Mouse (Mus musculus) heart, embryonic 14.5 days (tissue): ENCODE measurements around the gene Reck. TPM values are rescaled to one million over a fixed set of nuclear protein-coding genes. Genes with fewer than 3 reads are reported as not detected.

Experiments used
- ATAC-seq: fragments of 200-750 bp; cut with Nextera tagmentation; 2 replicates; pipeline ENCODE4 v1.8.0; 2017; ENCODE audit warnings: low read depth, moderate TSS enrichment; ENCODE audit not compliant: insufficient number of reproducible peaks, insufficient read depth, low FRiP score
- H3K27ac ChIP-seq, 2 experiments: fragments of 200-500 bp in 1 of 2; fragments of 300-500 bp in 1 of 2; sonication (generic) in 1 of 2; replicated peaks in 1 of 2; 2 replicates each; pipeline ENCODE4 v1.5.1; 2012 to 2014; ENCODE audit warnings: low read depth in 2 of 2, low read length in 2 of 2, control low read depth in 1 of 2, mild to moderate bottlenecking in 1 of 2, mixed read lengths in 1 of 2; ENCODE audit not compliant: control insufficient read depth in 1 of 2, insufficient read depth in 1 of 2
- H3K27me3 ChIP-seq: fragments of 300-500 bp; sonication (generic); 2 replicates; pipeline ENCODE4 v1.6.1; 2014; ENCODE audit warnings: mild to moderate bottlenecking, low read length, control low read depth; ENCODE audit not compliant: control insufficient read depth, insufficient read depth
- H3K36me3 ChIP-seq: fragments of 300-500 bp; sonication (generic); 2 replicates; pipeline ENCODE4 v1.6.1; 2014; ENCODE audit warnings: mild to moderate bottlenecking, control low read depth, low read length, mixed read lengths; ENCODE audit not compliant: control insufficient read depth, insufficient read depth
- H3K4me1 ChIP-seq, 2 experiments: fragments of 200-500 bp in 1 of 2; fragments of 300-500 bp in 1 of 2; sonication (generic) in 1 of 2; 2 replicates each; pipeline ENCODE4 v1.6.1; 2012 to 2014; ENCODE audit warnings: low read length in 2 of 2, control low read depth in 1 of 2, mixed read lengths in 1 of 2; ENCODE audit not compliant: control insufficient read depth in 2 of 2, insufficient read depth in 2 of 2
- H3K4me2 ChIP-seq: fragments of 300-500 bp; sonication (generic); 2 replicates; pipeline ENCODE4 v1.6.1; 2014; ENCODE audit warnings: mild to moderate bottlenecking, low read length
- H3K4me3 ChIP-seq, 2 experiments: fragments of 200-500 bp in 1 of 2; fragments of 300-500 bp in 1 of 2; sonication (generic) in 1 of 2; 2 replicates each; pipeline ENCODE4 v1.5.1; 2012 to 2014; ENCODE audit warnings: low read length in 2 of 2, mild to moderate bottlenecking in 2 of 2, control low read depth in 1 of 2, low read depth in 1 of 2, moderate library complexity in 1 of 2; ENCODE audit not compliant: control insufficient read depth in 1 of 2, insufficient read depth in 1 of 2
- H3K9ac ChIP-seq: fragments of 300-500 bp; sonication (generic); 2 replicates; pipeline ENCODE4 v1.6.1; 2014; ENCODE audit warnings: mild to moderate bottlenecking, low read length
- H3K9me3 ChIP-seq: fragments of 300-500 bp; sonication (generic); 2 replicates; pipeline ENCODE4 v1.6.1; 2016; ENCODE audit warnings: low read length, control low read depth; ENCODE audit not compliant: control insufficient read depth
- WGBS: fragments of 180-500 bp; shearing (Covaris S2); extraction: QIAGEN DNeasy Blood & Tissue Kit; methylation state at CpG from one replicate; pipeline ENCODE4 v1.1.7; 2014; 5-methylcytosine and 5-hydroxymethylcytosine counted together
- polyA plus RNA-seq: library from polyadenylated mRNA; unstranded; fragments of >200 nt; fragmentation: Nextera tagmentation; extraction: Ambion mirVana; gene quantifications from 2 replicates; pipeline ENCODE4 v1.2.1, GENCODE M21; 2014

Reck gene
- polyA plus RNA-seq, 1 experiment from 2014 or later: 11.6 TPM

DNA sequence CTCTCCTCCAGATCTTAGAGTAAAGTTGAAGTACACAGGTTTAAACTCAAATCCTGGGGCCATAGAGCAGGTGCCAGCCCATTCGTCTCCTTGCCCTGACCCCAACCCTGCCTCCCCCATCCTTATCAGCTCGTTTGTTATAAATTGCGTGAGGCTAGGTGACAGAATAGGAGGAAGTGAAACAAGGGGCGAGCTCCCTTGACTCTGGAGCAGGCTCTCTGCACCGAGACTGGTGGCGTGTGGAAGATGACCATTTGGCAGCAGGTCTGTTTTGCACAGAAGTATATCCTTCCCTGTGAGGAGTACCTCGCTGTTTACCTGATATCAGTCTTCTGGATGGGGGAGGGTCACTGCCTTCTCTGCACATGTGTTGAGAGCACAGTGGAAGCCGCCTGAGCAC lies 23.9 kb downstream of the Reck start:
- H3K9ac ChIP-seq: no peak overlapping the region; the same call in 1 of the 2 replicates
- H3K9me3 ChIP-seq: no peaks in the 10 kb centered on the region
- no peaks in the 10 kb centered on the region for H3K27me3 ChIP-seq
- H3K4me1 ChIP-seq: peaks cover 7 to 16% of the 10 kb centered on the region in 2 experiments
- peak overlapping the region; percentile 4 to 40; a peak in 3 of 4 replicates for H3K27ac ChIP-seq
- H3K4me3 ChIP-seq: no peak overlapping the region
- peaks cover 25% of the 10 kb centered on the region for H3K36me3 ChIP-seq
- ATAC-seq: no peak
- WGBS: 17% methylated on average over 8 of the region's 8 CpGs
- 0 out of 2 replicates have a peak overlapping the region, but pooled peaks have one; percentile 18 for H3K4me2 ChIP-seq

DNA sequence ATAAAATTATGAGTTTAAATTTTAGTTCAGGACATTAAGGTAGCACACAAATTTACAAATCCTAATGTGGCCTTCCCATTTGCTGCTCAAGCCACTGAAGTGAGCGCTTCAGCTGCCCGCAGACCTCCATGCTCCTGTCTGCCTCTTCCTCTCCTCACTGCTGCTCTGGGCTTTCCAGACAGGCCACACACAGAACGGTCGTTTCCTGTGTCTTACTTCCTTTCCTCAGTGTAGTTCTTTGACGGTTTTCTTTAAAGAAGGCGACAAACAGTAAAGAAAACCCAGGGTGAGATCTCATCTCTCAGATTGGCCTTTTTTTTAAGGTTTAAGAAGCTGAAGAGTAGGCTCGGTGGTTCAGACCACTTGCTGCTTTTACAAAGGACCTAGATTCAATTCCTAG lies 28.4 kb downstream of the Reck start:
- H3K9ac ChIP-seq: no peak overlapping the region

DNA sequence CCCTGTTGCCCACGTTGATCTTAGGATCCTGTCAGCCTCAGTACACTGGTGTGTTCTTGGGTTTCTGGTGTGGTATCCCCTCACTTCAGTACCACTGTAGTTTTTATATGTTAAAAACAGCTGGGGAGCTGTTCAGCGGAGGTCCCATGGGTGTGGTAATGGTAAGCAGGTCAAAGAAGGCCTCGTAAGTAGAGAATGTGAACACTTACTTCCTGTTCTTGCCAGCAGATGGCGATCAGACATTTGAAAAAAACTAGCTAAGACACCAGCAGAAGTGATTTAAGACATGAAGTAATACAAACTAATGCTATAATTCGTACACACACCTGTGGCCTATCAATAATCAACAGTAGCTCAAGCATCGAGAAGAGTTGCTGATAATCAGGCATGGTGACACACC lies 31.1 kb downstream of the Reck start:
- Histone ChIP-seq H3K9me3 (no peaks in the 10 kb centered on the region), H3K36me3 (peaks cover 35% of the 10 kb centered on the region), H3K4me2 (no peak overlapping the region), H3K9ac (no peak overlapping the region), H3K4me3 (no peak overlapping the region), H3K27me3 (no peaks in the 10 kb centered on the region), H3K4me1 (no peaks in the 10 kb centered on the region; a peak in 1 of 4 replicates), H3K27ac (no peak overlapping the region)
- no peak for ATAC-seq
- WGBS: 28% methylated on average over 6 of the region's 6 CpGs

More for the DNA sequence above, 28.4 kb downstream of the Reck start:
- H3K9me3 ChIP-seq: no peaks in the 10 kb centered on the region
- no peaks in the 10 kb centered on the region for H3K27me3 ChIP-seq
- peaks cover 5 to 15% of the 10 kb centered on the region in 2 experiments; a peak in 3 of 4 replicates for H3K4me1 ChIP-seq
- 58% methylated on average over 7 of the region's 7 CpGs for WGBS
- H3K27ac ChIP-seq: no peak overlapping the region
- H3K4me2 ChIP-seq: no peak overlapping the region
- ATAC-seq: no peak
- no peak overlapping the region for H3K4me3 ChIP-seq
- peaks cover 24% of the 10 kb centered on the region for H3K36me3 ChIP-seq

DNA sequence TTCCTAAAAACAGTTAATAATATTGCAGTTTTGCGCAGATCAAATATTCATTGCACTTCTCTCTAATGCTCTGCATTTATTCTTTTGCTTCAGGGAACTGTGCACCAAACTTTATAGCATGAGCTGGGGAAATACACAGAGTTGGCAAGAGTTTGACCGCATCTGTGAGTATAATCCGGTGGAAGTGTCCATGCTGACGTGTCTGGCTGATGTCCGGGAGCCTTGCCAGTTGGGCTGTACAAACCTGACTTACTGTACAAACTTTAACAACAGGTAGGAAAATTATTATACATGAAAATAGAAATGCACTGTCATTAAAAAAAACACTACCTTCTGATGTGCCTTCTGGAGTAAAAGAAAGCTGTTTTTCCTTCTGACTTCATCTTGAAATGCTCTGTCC lies 42.9 kb downstream of the Reck start:
- H3K4me2 ChIP-seq: no peak overlapping the region
- H3K9me3 ChIP-seq: no peaks in the 10 kb centered on the region
- H3K9ac ChIP-seq: no peak overlapping the region
- H3K27ac ChIP-seq: no peak overlapping the region
- no peak overlapping the region for H3K4me3 ChIP-seq
- no peaks in the 10 kb centered on the region for H3K27me3 ChIP-seq
- H3K36me3 ChIP-seq: peaks cover 35% of the 10 kb centered on the region
- 83% methylated on average over 5 of the region's 5 CpGs for WGBS
- no peak for ATAC-seq
- no peaks in the 10 kb centered on the region for H3K4me1 ChIP-seq

DNA sequence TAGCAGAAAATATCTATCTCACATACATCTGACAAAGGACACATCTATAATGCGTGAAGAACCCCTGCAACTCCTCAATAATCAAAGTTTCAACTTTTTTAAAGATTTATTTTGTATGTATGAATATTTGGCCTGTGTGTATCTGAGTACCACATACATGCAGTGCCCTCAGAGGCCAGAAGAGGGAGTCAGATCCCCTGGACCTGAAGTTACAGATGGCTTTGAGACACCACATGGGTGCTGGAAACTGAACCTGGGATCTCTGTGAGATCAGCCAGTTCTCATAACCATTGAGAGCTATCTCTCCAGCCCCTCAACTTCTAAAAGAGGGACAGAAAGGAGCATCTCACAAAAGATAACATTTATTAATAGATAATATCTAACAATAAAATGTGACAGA lies 45.3 kb downstream of the Reck start:
- peaks cover 32% of the 10 kb centered on the region for H3K36me3 ChIP-seq
- H3K27ac ChIP-seq: no peak overlapping the region
- no peak overlapping the region for H3K9ac ChIP-seq
- H3K27me3 ChIP-seq: no peaks in the 10 kb centered on the region
- no peak overlapping the region for H3K4me2 ChIP-seq
- no peak overlapping the region for H3K4me3 ChIP-seq
- no peak for ATAC-seq
- no peaks in the 10 kb centered on the region for H3K9me3 ChIP-seq
- WGBS: 93% methylated on average over 1 of the region's 1 CpGs
- no peaks in the 10 kb centered on the region for H3K4me1 ChIP-seq

DNA sequence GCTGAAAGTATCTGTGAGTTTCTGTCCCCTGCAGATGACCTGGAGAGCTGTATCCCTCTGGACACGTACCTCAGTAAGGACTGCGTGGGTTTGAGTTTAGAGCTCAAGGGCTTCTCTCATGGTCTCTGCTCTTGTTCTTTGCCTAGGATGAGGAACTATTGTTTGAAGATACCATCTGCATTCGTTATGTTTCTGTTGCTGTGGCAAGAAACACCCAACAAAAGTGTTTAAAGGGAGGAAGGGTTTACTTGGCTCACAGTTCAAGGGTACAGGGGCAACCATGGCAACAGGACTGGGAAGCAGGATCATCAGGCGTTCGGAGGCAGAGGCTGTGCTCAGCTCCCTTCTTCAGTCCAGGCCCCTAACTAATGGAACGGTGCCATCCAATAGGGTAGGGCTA lies 49.8 kb downstream of the Reck start:
- Histone ChIP-seq H3K4me1 (no peaks in the 10 kb centered on the region), H3K27ac (no peak overlapping the region), H3K9ac (no peak overlapping the region), H3K4me2 (no peak overlapping the region), H3K27me3 (no peaks in the 10 kb centered on the region), H3K36me3 (peaks cover 62% of the 10 kb centered on the region), H3K9me3 (no peaks in the 10 kb centered on the region; the same call in 1 of the 2 replicates), H3K4me3 (no peak overlapping the region)
- ATAC-seq: no peak
- 82% methylated on average over 6 of the region's 6 CpGs for WGBS

GRCm38 (mm10) chr4:43925779-43926178 lies 50.4 kb downstream of the Reck start:
- Histone ChIP-seq H3K36me3 (peaks cover 62% of the 10 kb centered on the region), H3K27me3 (no peaks in the 10 kb centered on the region), H3K27ac (no peak overlapping the region), H3K9ac (no peak overlapping the region), H3K4me3 (no peak overlapping the region), H3K4me1 (no peaks in the 10 kb centered on the region), H3K4me2 (no peak overlapping the region), H3K9me3 (no peaks in the 10 kb centered on the region; the same call in 1 of the 2 replicates)
- peak; percentile 50 for ATAC-seq
- 8% methylated on average over 3 of the region's 3 CpGs for WGBS

DNA sequence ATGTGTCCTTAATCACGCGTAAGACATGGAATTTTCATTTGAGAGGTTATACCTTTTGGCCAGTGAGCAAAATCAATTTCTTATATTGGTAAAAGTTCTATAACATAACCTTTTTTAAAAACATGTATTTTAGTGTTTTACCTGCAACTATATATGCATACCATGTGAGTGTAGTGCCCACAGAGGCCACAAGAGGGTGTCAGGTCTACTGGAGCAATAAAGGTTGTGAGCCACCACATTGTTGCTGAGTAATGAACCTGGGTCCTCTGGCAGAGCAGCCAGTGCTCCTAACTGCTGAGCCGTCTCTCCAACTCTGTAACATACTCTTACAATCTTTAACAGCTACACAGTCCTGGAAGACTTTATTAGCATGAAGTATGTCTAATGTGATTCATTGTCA lies 52.5 kb downstream of the Reck start:
- ATAC-seq: no peak
- WGBS: 88% methylated on average over 3 of the region's 3 CpGs
- 0 out of 4 replicates have a peak, but pooled peaks cover 0 to 7% of the 10 kb centered on the region in 2 experiments for H3K4me1 ChIP-seq
- H3K36me3 ChIP-seq: peaks cover 72% of the 10 kb centered on the region
- no peak overlapping the region for H3K9ac ChIP-seq
- no peak overlapping the region for H3K4me3 ChIP-seq
- H3K27ac ChIP-seq: no peak overlapping the region
- no peaks in the 10 kb centered on the region; the same call in 1 of the 2 replicates for H3K9me3 ChIP-seq
- H3K4me2 ChIP-seq: no peak overlapping the region
- no peaks in the 10 kb centered on the region for H3K27me3 ChIP-seq
